Mouse (Mus musculus): Measurements from ENCODE around the gene Agap1. TPM values are rescaled to one million over a fixed set of nuclear protein-coding genes. Genes with fewer than 3 reads are reported as not detected.

The Agap1 gene
- polyA plus RNA-seq, 1 experiment: 30.0 TPM

GRCm38 (mm10) chr1:89928676-89929075 is 474.1 kb downstream of the Agap1 start:
- H3K4me1 ChIP-seq (ENCODE audit: control insufficient read depth, insufficient read depth, low read length): peaks cover 13% of the 10 kb centered on the region
- H3K27ac ChIP-seq (ENCODE audit: insufficient read depth, low read depth, low read length): no peak overlapping the region
- H3K4me3 ChIP-seq (ENCODE audit: insufficient read depth, low read depth, low read length): no peak overlapping the region
- 8% methylated on average over 25 of the region's 25 CpGs for WGBS
- TF ChIP-seq POLR2A (IDR thresholded peaks at IDR 0.05; ENCODE audit: insufficient read depth, low read depth, low read length): no peak
- no peak for TF ChIP-seq CTCF (IDR thresholded peaks at IDR 0.05; ENCODE audit: insufficient read depth, low read depth, low read length)

- no peak overlapping the region for H3K27ac ChIP-seq (ENCODE audit: insufficient read depth, low read depth, low read length)
- H3K4me3 ChIP-seq (ENCODE audit: insufficient read depth, low read depth, low read length): no peak overlapping the region
- TF ChIP-seq CTCF (IDR thresholded peaks at IDR 0.05; ENCODE audit: insufficient read depth, low read depth, low read length) (no peak), POLR2A (IDR thresholded peaks at IDR 0.05; ENCODE audit: insufficient read depth, low read depth, low read length) (no peak)
- H3K4me1 ChIP-seq (ENCODE audit: control insufficient read depth, insufficient read depth, low read length): peaks cover 13% of the 10 kb centered on the region
- WGBS: 8% methylated on average over 6 of the region's 6 CpGs
These were observed 474.6 kb downstream of the Agap1 start for GRCm38 (mm10) chr1:89929181-89929580.

DNA sequence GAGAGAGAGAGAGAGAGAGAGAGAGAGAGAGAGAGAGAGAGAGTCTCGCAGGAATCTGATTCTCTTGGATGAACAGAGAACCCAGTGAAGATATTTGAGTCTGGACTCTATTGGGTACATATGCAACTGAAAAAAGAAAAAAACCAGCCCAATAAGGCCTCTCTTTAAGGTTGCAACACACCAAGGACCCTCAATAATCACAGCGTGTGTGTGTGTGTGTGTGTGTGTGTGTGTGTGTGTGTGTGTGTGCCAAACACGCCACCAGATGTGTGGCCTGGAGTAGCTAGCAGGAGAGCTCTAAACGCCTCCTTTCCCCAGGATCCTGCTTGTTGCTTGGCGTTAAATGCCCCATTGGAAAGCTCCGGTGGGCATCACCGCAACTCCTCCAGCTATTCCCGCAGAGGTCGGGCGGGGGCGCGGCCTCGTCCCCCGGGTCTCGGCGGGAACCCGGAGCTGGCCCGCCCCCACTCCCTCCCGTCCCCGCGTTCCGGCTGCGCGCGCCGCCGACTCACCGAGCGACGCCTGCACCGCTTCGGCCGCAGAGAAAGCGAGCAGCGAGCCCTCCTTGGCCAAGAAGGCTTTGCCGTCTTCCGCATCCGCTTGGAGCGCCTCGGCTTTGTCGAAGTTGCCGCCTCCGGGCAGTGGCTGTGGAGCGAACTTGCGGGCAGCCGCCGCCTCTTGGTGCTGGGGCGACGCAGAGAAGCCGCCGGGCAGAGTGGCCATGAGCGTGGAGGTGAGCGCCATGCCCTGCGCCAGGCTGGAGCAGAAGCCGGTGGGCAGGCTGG is 475.3 kb downstream of the Agap1 start:
- Histone ChIP-seq H3K27ac (ENCODE audit: insufficient read depth, low read depth, low read length) (no peak overlapping the region), H3K4me1 (ENCODE audit: control insufficient read depth, insufficient read depth, low read length) (peaks cover 13% of the 10 kb centered on the region), H3K4me3 (ENCODE audit: insufficient read depth, low read depth, low read length) (no peak overlapping the region)
- under 1% methylated on average over 55 of the region's 55 CpGs for WGBS
- TF ChIP-seq CTCF (IDR thresholded peaks at IDR 0.05; ENCODE audit: insufficient read depth, low read depth, low read length): no peak
- no peak for TF ChIP-seq POLR2A (IDR thresholded peaks at IDR 0.05; ENCODE audit: insufficient read depth, low read depth, low read length)

DNA sequence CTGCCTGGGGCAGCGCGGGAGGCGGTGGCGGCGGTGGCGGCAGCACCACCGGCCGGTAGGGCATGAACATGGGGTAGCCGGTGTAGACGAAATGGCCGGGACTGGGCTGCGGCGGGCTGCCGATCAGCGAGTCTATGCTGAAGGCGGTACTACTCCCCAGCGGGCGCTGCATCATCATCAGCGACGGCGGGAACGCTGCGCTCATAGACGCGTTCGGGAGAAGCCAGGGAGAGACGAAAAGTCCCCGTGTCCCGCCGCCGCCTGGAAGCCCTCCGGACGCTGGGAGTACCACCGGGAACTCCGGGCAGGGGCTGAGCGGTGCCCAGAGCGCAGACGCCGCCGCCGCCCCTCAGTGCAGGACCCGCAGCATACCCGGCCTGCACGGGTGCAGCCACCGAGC is 475.9 kb downstream of the Agap1 start:
- H3K4me3 ChIP-seq (ENCODE audit: insufficient read depth, low read depth, low read length): peak overlapping the region; percentile 0; the same call in 1 of the 2 replicates
- H3K4me1 ChIP-seq (ENCODE audit: control insufficient read depth, insufficient read depth, low read length): peaks cover 13% of the 10 kb centered on the region
- no peak overlapping the region for H3K27ac ChIP-seq (ENCODE audit: insufficient read depth, low read depth, low read length)
- under 1% methylated on average over 45 of the region's 45 CpGs for WGBS
- TF ChIP-seq POLR2A (IDR thresholded peaks at IDR 0.05; ENCODE audit: insufficient read depth, low read depth, low read length) (no peak), CTCF (IDR thresholded peaks at IDR 0.05; ENCODE audit: insufficient read depth, low read depth, low read length) (no peak)

- TF ChIP-seq CTCF (IDR thresholded peaks at IDR 0.05; ENCODE audit: insufficient read depth, low read depth, low read length) (no peak), POLR2A (IDR thresholded peaks at IDR 0.05; ENCODE audit: insufficient read depth, low read depth, low read length) (no peak)
- peak within 1 kb of the TSS; percentile 0; the same call in 1 of the 2 replicates for H3K4me3 ChIP-seq (ENCODE audit: insufficient read depth, low read depth, low read length)
- H3K4me1 ChIP-seq (ENCODE audit: control insufficient read depth, insufficient read depth, low read length): peaks cover 13% of the 10 kb centered on the region
- no peak within 1 kb of the TSS for H3K27ac ChIP-seq (ENCODE audit: insufficient read depth, low read depth, low read length)
- 2% methylated on average over 33 of the region's 33 CpGs for WGBS
These were observed 476.5 kb downstream of the Agap1 start, which contains the start of gene Gbx2 for GRCm38 (mm10) chr1:89931120-89931519. TSS of gene Gbx2 (minus strand) at chr1:89931179.

DNA sequence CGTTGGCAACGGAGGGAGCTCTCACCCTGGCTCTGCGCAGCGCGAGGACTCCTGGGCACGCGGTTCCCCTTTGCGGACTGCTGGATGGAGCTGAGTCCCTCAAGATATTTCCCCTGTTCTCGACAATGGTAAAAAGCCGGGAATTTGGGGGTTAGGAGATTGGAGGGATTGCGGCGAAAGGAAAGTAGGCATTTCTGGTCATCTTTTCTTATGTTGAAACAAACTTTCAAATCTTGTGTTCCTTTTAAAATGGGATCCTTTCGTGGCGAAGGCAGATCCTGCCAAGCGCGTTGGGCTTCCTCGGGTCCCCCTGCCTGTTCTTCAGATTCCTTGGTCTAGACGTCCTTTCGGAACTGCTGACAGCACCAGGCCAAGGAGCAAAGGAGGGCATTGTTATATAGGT is 477.4 kb downstream of the Agap1 start:
- H3K4me1 ChIP-seq (ENCODE audit: control insufficient read depth, insufficient read depth, low read length): peaks cover 13% of the 10 kb centered on the region
- TF ChIP-seq POLR2A (IDR thresholded peaks at IDR 0.05; ENCODE audit: insufficient read depth, low read depth, low read length): no peak
- TF ChIP-seq CTCF (IDR thresholded peaks at IDR 0.05; ENCODE audit: insufficient read depth, low read depth, low read length): no peak
- 7% methylated on average over 19 of the region's 19 CpGs for WGBS
- H3K27ac ChIP-seq (ENCODE audit: insufficient read depth, low read depth, low read length): no peak overlapping the region
- H3K4me3 ChIP-seq (ENCODE audit: insufficient read depth, low read depth, low read length): no peak overlapping the region

DNA sequence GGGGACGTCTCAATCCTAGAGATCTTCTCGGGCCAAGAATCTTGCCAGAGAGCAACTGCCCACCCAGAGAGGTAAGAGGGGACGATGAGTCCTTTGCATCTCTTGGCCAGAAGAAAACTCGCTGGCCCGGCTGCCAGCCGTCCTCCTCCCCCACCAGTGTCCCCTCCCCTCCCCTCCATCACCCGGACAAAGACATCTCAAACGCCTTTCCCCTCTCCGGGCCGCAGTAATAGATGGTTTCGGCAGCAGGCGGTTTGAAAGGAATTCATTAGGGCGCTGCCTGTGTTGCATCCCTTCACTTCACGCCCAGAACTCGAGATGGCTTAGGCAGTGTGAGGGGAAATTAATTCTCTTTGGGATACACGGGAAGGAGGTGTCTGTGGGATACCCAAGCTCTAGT is 478.0 kb downstream of the Agap1 start:
- Histone ChIP-seq H3K4me3 (ENCODE audit: insufficient read depth, low read depth, low read length) (no peak overlapping the region), H3K27ac (ENCODE audit: insufficient read depth, low read depth, low read length) (no peak overlapping the region), H3K4me1 (ENCODE audit: control insufficient read depth, insufficient read depth, low read length) (peaks cover 13% of the 10 kb centered on the region)
- TF ChIP-seq POLR2A (IDR thresholded peaks at IDR 0.05; ENCODE audit: insufficient read depth, low read depth, low read length): no peak
- TF ChIP-seq CTCF (IDR thresholded peaks at IDR 0.05; ENCODE audit: insufficient read depth, low read depth, low read length): no peak
- WGBS: 4% methylated on average over 16 of the region's 16 CpGs

- no peak overlapping the region for H3K27ac ChIP-seq (ENCODE audit: insufficient read depth, low read depth, low read length)
- 14% methylated on average over 6 of the region's 6 CpGs for WGBS
- no peak overlapping the region for H3K4me3 ChIP-seq (ENCODE audit: insufficient read depth, low read depth, low read length)
- TF ChIP-seq CTCF (IDR thresholded peaks at IDR 0.05; ENCODE audit: insufficient read depth, low read depth, low read length): no peak
- TF ChIP-seq POLR2A (IDR thresholded peaks at IDR 0.05; ENCODE audit: insufficient read depth, low read depth, low read length): no peak
- peaks cover 13% of the 10 kb centered on the region for H3K4me1 ChIP-seq (ENCODE audit: control insufficient read depth, insufficient read depth, low read length)
These were observed 478.4 kb downstream of the Agap1 start for GRCm38 (mm10) chr1:89933028-89933427.

GRCm38 (mm10) chr1:89933786-89934185 is 479.2 kb downstream of the Agap1 start:
- WGBS: 4% methylated on average over 21 of the region's 21 CpGs
- peaks cover 13% of the 10 kb centered on the region for H3K4me1 ChIP-seq (ENCODE audit: control insufficient read depth, insufficient read depth, low read length)
- TF ChIP-seq POLR2A (IDR thresholded peaks at IDR 0.05; ENCODE audit: insufficient read depth, low read depth, low read length) (no peak), CTCF (IDR thresholded peaks at IDR 0.05; ENCODE audit: insufficient read depth, low read depth, low read length) (no peak)
- H3K27ac ChIP-seq (ENCODE audit: insufficient read depth, low read depth, low read length): no peak overlapping the region
- H3K4me3 ChIP-seq (ENCODE audit: insufficient read depth, low read depth, low read length): no peak overlapping the region
